Mouse (Mus musculus): Measurements from ENCODE around the gene Cfb.
"Not testable (repeated sequence)": the region's sequence is repeated elsewhere in the genome, so short reads cannot be mapped to it uniquely, and the experiment has no call there.

Gene Cfb

DNA sequence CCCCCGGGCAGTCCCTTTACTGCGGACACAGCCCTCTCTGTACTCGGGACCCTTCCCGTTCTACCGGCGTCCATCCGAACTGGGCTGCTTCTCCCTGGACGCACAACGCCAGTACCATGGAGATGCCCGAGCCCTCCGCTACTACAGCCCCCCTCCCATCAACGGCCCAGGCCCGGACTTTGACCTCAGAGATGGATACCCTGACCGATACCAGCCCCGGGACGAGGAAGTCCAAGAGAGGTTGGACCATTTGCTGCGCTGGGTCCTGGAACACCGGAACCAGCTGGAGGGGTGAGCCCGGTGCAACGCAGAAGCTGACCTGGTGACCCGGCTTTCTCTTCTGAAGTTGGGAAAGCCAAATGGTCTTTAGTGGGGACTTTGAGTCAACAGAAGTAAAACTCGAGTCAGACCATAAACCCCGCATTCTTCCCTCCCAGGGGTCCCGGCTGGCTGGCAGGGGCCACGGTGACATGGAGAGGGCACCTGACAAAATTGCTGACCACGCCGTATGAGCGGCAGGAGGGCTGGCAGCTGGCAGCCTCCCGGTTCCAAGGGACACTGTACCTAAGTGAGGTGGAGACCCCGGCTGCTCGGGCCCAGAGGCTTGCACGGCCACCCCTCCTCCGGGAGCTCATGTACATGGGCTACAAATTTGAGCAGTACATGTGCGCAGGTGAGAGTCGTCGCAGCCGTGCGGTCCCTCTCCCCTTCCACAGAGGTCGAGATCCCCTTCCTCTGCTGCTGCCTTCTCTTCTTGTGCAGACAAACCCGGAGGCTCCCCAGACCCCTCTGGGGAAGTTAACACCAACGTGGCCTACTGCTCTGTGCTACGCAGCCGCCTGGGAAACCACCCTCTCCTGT, 24.6 kb downstream of the Cfb start:
- DNase-seq (ENCODE audit: low read depth, low spot score), result peak; percentile 22

DNA sequence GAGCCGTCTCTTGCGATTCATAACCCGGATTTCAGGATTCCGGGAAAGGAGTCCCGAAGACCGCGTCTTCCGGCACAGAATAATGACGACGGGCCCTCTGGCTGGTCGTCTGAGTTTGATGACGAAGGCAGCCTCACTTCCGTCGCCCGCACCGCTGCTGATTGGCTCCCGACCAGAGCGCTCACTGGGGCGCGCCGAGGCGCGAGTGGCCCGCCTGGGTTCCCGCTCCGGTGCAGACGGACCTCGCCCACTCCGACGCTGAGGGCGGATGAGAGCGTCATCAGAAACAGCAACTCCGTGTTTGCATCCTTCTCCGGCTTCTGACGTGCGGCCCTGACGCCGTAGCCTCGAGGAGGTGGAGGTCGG, 25.5 kb downstream of the Cfb start, which contains the start of the genes Stk19 and Dxo:
Gene Stk19 (minus strand): TSS at position 90 of the 366 bp plus-strand sequence.
Gene Dxo (plus strand): TSS at position 164 of the 366 bp plus-strand sequence.
- DNase-seq (ENCODE audit: low read depth, low spot score), result peak; percentile 98

DNA sequence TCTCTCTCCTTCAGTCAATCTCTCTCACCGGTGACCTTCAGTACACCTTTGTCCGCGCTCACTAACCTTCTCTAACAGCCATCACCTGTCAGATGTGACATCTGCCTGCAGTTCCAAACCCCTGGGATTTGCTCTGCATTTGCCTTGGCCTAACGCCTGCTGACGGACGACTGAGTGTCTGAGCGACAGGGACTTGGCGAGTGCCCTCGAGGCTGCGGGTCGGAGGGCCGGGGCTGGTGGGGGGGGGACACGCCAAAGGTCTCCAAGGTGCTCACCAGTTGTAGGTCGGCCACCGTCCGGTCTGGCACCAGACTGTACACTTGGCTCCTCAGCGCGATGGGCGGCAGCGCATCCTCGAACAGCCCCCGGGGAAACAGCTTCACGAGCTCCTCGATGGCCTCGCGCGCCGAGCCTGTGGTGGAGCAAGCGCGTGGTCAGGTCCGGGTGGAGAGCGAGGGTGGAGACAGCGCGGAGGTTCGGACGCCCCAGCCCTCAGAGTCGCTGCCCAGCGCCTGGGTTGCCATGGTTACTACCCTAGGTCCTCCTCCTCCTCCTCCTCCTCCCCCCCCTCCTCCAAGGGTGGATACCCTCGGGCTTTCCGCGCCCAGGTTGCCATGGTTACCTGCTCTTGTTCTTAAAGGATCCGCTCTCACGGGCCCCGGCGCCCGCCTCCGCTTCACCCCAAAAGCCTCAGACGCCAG, 26.0 kb downstream of the Cfb start:
- no peak for DNase-seq (ENCODE audit: low read depth, low spot score)

DNA sequence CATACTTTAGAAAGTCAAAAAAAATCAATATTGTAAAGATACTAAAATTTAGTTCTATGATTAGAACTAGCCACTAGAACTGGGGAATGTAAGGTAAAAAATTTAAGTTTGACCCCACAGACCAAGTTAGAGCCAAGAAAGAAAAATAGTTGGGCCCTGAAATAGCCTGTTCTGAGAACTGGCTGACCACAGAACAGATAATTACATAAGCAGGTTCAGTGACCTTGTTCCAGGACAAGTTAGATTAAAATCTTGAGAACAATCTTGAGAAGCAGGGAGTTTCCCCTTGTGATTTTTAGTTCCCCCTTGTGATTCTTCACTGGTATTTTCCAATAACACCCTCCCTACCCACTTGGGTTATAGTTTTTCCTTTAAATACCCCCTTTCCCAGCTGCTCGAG, 31.5 kb downstream of the Cfb start:
- DNase-seq (ENCODE audit: low read depth, low spot score), result not testable (repeated sequence)

DNA sequence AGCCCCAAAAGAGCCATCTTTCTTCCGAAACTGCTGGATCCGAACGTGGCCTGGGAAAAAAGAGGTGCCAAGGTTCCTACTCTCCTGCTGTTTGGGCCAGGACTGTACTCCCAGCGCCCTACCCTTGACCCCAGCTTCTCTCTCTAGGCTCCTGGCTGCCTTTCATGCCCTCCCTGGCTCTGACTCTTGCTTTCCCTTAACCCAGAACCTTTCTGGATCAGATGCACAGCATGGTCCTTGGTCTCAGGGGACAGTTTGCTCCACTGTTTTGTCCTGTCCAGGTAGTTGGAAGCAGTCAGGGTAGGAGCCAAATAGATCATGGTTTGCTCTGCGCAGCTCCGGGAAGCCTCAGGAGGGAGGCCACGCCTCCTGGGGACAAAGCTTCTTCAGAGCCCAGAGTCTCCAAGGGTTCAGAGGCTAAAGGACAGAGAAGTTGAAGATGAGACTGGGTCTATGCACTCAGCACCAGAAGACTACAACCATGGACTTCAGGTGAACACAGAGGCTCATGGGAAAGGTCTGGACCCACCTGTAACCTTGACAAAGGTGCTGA, 47.4 kb downstream of the Cfb start:
- DNase-seq (ENCODE audit: low read depth, low spot score), result no peak

DNA sequence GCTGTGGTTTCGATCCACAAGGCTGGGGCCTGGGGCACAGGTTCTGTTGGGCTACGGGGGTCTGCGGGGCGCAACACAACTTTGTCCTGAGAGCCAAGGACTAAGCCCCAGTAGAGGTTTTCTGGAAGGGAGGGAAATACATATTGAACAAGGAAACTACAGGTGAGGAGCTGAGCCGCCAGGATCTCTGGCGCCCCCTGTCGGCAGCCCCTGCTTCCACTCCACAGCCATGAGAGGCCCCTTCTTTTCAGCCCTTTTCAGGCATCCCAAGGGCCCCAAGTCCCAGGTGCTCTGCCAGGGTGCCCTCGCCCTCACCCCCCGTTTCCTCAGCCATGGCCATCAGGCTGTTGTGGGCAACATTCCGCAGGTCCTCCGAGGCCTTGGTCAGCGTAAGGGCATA, 48.6 kb downstream of the Cfb start:
- peak; percentile 35 for DNase-seq (ENCODE audit: low read depth, low spot score)

DNA sequence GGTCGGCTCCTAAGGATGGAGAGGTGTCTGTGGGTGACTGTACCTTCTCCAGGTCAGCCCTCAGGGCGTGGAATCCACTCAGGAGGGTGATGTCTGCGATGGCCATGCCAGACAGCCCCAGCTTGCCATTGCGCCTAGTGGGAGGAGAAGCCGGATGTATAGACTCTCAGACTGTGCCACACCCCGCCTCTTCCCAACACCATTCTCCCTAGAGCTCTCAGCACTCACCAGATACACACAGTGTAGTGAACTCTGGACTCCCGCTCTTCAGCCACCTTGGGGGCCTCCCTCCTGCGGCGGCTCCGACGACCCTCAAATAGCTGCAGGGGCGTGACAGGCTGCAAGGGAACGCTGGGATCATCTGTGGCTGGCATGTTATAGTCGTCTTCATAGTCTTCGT, 51.0 kb downstream of the Cfb start:
- DNase-seq (ENCODE audit: low read depth, low spot score), result no peak

DNA sequence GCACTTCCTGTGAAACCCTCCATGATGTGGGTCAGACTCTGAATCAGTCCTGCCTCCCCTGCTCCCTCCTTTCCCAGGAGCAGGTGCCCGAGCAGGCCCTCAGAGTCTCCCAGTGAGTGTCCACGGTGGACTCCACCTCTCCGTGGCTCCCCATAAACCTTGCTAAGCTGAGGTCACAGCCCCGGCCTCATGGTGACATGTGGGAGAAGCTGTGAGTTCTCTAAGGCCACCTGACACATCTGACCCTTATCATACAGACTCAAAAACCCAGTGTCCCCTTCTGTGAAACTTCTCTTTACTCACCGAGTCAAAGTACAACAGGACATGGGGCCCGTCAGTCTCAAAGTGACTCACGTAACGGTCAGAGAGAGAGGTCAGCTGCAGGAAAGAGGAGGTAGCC, 51.5 kb downstream of the Cfb start:
- not testable (repeated sequence) for DNase-seq (ENCODE audit: low read depth, low spot score)

DNA sequence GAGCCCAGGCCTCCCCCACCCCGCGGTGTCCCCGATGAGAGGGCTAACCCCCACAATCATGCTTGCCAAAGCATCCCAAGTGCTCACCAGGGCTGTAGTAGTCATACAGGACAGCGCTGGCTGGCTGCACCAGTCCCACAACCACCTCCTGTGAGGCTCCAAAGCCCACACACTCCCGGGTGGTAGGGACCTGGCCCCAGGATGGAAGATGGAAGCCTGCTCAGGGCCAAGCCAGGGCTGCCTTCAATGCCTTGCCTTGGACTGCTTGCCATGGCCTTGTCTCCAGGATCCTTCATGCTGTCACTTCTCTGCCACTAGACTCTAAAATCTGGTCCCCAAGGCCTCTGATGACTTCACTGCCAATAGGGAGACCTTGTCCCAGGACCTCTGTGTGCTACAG, 51.9 kb downstream of the Cfb start:
- not testable (repeated sequence) for DNase-seq (ENCODE audit: low read depth, low spot score)

DNA sequence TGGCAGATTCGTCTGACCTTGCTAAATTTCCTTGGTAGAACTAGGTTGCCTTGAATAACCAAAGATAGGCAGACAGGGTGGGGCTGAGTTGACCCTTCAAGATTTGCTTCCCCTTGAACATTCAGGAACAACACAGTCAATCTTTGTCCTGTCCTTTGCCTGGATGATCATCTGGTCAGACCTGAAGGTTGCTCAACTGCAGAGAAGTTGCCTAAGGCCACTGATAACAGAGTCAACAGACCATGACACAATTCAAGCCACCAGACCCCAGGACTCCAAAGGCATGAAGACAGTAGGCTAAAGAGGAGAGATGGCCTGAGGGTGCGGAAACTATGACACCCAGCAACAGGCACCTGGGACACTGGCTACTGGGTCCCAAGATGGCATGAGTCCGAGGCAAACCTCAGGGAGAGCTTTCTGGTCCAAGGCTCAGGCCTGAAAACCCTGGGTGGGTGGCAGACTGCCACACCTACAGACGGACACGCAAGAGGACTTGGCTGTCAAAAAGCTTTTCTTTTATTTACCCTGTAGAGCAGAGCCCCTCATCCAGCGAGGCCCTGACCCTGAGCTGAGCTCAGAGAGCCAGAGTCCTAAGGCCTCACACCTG, 53.6 kb downstream of the Cfb start:
- no peak for DNase-seq (ENCODE audit: low read depth, low spot score)

DNA sequence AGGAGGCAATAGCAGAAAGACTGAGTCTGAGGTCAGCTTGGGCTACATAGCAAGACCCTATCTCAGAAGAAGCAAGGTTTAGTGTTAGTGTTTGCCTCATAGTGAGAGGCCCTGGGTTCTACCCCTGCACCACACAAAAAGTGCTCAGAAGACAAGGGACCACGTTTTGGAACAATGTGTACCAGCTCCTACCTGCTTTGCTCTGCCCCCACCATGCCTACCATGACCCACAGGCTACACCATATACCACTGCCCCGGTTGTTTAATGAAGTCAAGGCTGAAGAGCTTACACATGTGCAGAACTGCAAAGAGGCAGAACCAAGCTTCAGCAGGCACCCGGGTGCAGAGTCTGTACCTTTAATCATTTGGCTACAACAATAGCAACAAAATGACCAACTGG, 55.1 kb downstream of the Cfb start:
- DNase-seq (ENCODE audit: low read depth, low spot score), result no peak
